27 mouse cellular contexts compared by ENCODE assay signal in genomic region chr10:69172412-69172811, GRCm38 (mm10). TPM values are rescaled to one million over a fixed set of nuclear protein-coding genes. Genes with fewer than 3 reads are reported as not detected.
DNase-seq lines count a peak whose midpoint lies in the region; ATAC-seq lines count a peak whose summit lies in the region.
"Had no signal": no experiment of that assay in that cellular context is flagged by ENCODE, and none has a peak within 500 bp of the region (broad histone marks: within the 10 kb centered on the region; RNA-seq: fewer than 3 reads in every experiment).

No protein-coding gene starts in this region.

- H3K4me1 ChIP-seq in heart, embryonic 11.5 days (ENCODE audit: control insufficient read depth, insufficient read depth, low read length), result no peaks in the 10 kb centered on the region
- H3K4me1 ChIP-seq in heart, embryonic 12.5 days (replicated peaks), result peaks cover 6% of the 10 kb centered on the region; the same call in 1 of the 2 replicates
- H3K4me1 ChIP-seq in heart, embryonic 16.5 days (ENCODE audit: control insufficient read depth, insufficient read depth, low read length), result peaks cover 9% of the 10 kb centered on the region
- H3K4me1 ChIP-seq: embryonic facial prominence, embryonic 13.5 days; forebrain, embryonic 12.5 days had no signal

- intact Hi-C loops in heart, postnatal 36 days (cut with DNase I), result no loop called here

- H3K4me2 ChIP-seq in heart, embryonic 11.5 days, result no peak overlapping the region
- H3K4me2 ChIP-seq in heart, embryonic 12.5 days, result no peak overlapping the region
- H3K4me2 ChIP-seq in heart, embryonic 16.5 days (ENCODE audit: low read depth, low read length), result peak overlapping the region; percentile 26; the same call in 1 of the 2 replicates
- H3K4me2 ChIP-seq: embryonic facial prominence, embryonic 13.5 days; embryonic facial prominence, embryonic 15.5 days; forebrain, embryonic 12.5 days had no signal

- peak; percentile 46 for DNase-seq in heart, adult 11 months
- DNase-seq in heart, adult 8-10 months (ENCODE audit: low spot score), result peak; percentile 9
- no peak for DNase-seq in heart, postnatal 36 days
- peak; percentile 33 for DNase-seq in Muller cell, postnatal 12 days (ENCODE audit: inconsistent ontology term)
- DNase-seq: adrenal gland, adult 2 months; adrenal gland, postnatal 10 days; adrenal gland, postnatal 25 days; B cell, adult 2 months; cerebellum, adult 11 months; cerebellum, adult 18-20 months; cerebellum, adult 8-10 months; cerebellum, adult 9-11 months; cerebellum, postnatal 14 days; cerebellum, postnatal 36 days; embryo, embryonic 11 days had no signal

- no peaks in the 10 kb centered on the region for H3K9me3 ChIP-seq in heart, embryonic 11.5 days (replicated peaks; ENCODE audit: control insufficient read depth, low read length)
- H3K9me3 ChIP-seq in heart, embryonic 12.5 days (replicated peaks), result no peaks in the 10 kb centered on the region
- H3K9me3 ChIP-seq in heart, embryonic 16.5 days (replicated peaks; ENCODE audit: control insufficient read depth, low read length), result no peaks in the 10 kb centered on the region
- H3K9me3 ChIP-seq: embryonic facial prominence, embryonic 13.5 days; embryonic facial prominence, embryonic 15.5 days; forebrain, embryonic 10.5 days; forebrain, embryonic 12.5 days had no signal

- no peaks in the 10 kb centered on the region for H3K27me3 ChIP-seq in heart, embryonic 11.5 days (ENCODE audit: control insufficient read depth, insufficient read depth, low read length)
- H3K27me3 ChIP-seq in heart, embryonic 12.5 days (replicated peaks), result no peaks in the 10 kb centered on the region
- no peaks in the 10 kb centered on the region for H3K27me3 ChIP-seq in heart, embryonic 16.5 days (ENCODE audit: control insufficient read depth, insufficient read depth, low read length)
- H3K27me3 ChIP-seq: CH12.LX; embryonic facial prominence, embryonic 13.5 days; embryonic facial prominence, embryonic 15.5 days; forebrain, embryonic 12.5 days had no signal

- WGBS in heart, embryonic 11.5 days (ENCODE audit: insufficient replicate concordance), result 71% methylated on average over 3 of the region's 3 CpGs
- 53% methylated on average over 3 of the region's 3 CpGs for WGBS in heart, embryonic 12.5 days
- WGBS in heart, embryonic 16.5 days, result 36% methylated on average over 3 of the region's 3 CpGs

- H3K9ac ChIP-seq in heart, embryonic 11.5 days (ENCODE audit: low read depth, low read length), result no peak overlapping the region
- no peak overlapping the region for H3K9ac ChIP-seq in heart, embryonic 12.5 days
- H3K9ac ChIP-seq in heart, embryonic 16.5 days (ENCODE audit: low read length), result no peak overlapping the region
- H3K9ac ChIP-seq: embryonic facial prominence, embryonic 13.5 days; embryonic facial prominence, embryonic 15.5 days; forebrain, embryonic 12.5 days had no signal

- ATAC-seq in heart, embryonic 11.5 days (replicated peaks; ENCODE audit: insufficient number of reproducible peaks, low FRiP score, low TSS enrichment), result no peak
- ATAC-seq in heart, embryonic 12.5 days (ENCODE audit: insufficient number of reproducible peaks, low FRiP score), result no peak
- no peak; the same call in 1 of the 2 replicates for ATAC-seq in heart, embryonic 16.5 days (replicated peaks; ENCODE audit: extremely low read depth, insufficient read depth, low FRiP score)
- ATAC-seq: CD4-positive, CD25-positive, alpha-beta regulatory T cell, adult 4 months; forebrain, embryonic 14.5 days had no signal

- H3K4me3 ChIP-seq in heart, embryonic 11.5 days (ENCODE audit: low read depth, low read length), result no peak overlapping the region
- no peak overlapping the region for H3K4me3 ChIP-seq in heart, embryonic 12.5 days
- H3K4me3 ChIP-seq in heart, embryonic 16.5 days (ENCODE audit: low read length), result no peak overlapping the region
- H3K4me3 ChIP-seq: embryonic facial prominence, embryonic 13.5 days; embryonic facial prominence, embryonic 15.5 days; erythroblast, embryonic 14.5 days; forebrain, embryonic 10.5 days; forebrain, embryonic 12.5 days had no signal

- no peaks in the 10 kb centered on the region for H3K36me3 ChIP-seq in heart, embryonic 11.5 days (ENCODE audit: control insufficient read depth, insufficient read depth, low read length)
- no peaks in the 10 kb centered on the region for H3K36me3 ChIP-seq in heart, embryonic 12.5 days
- H3K36me3 ChIP-seq in heart, embryonic 16.5 days (ENCODE audit: control insufficient read depth, insufficient read depth), result no peaks in the 10 kb centered on the region
- H3K36me3 ChIP-seq: embryonic facial prominence, embryonic 13.5 days; embryonic facial prominence, embryonic 15.5 days; forebrain, embryonic 10.5 days; forebrain, embryonic 12.5 days; G1E had no signal

- no peak overlapping the region for H3K27ac ChIP-seq in heart, embryonic 11.5 days (ENCODE audit: low read depth, low read length)
- no peak overlapping the region for H3K27ac ChIP-seq in heart, embryonic 12.5 days (ENCODE audit: poor library complexity, severe bottlenecking)
- peak overlapping the region; percentile 67 for H3K27ac ChIP-seq in heart, embryonic 16.5 days (ENCODE audit: low read length)
- H3K27ac ChIP-seq: embryonic facial prominence, embryonic 13.5 days; embryonic facial prominence, embryonic 15.5 days; forebrain, embryonic 10.5 days; forebrain, embryonic 12.5 days had no signal

RNA-seq across cellular contexts. Expression of gene Rhobtb1, which starts 21.2 kb away (rescaled TPM):
- 28.1 and 31.1 TPM in 2 replicates for polyA plus RNA-seq in heart, embryonic 11.5 days (2014; fragmentation: Nextera tagmentation; extraction: Ambion mirVana)
- total RNA-seq in heart, adult 8-10 months (2022), result 100 to 1,000 TPM; 141 to 253 (median 172) TPM
- 32.8 and 32.9 TPM in 2 replicates for polyA plus RNA-seq in heart, embryonic 12.5 days (2016; fragmentation: Nextera tagmentation; extraction: Ambion mirVana)
- polyA plus RNA-seq in heart, embryonic 16.5 days (2015; fragmentation: Nextera tagmentation; extraction: Ambion mirVana), result 29.4 and 32.6 TPM in 2 replicates
- 100 to 1,000 TPM; 192 to 202 TPM for total RNA-seq in heart, postnatal 36 days (2021)
- polyA plus RNA-seq: CD4-positive, CD25-positive, alpha-beta regulatory T cell, adult 4 months; G1E had no signal

RNA-seq across cellular contexts. Expression of gene A930033H14Rik, which starts 40.5 kb away (rescaled TPM):
- 1.8 and 2.4 TPM in 2 replicates for polyA plus RNA-seq in heart, embryonic 11.5 days (2014; fragmentation: Nextera tagmentation; extraction: Ambion mirVana)
- total RNA-seq in heart, adult 8-10 months (2022), result 1 to 10 TPM in 2 of 4 experiments, under 1 TPM in 2; 0.75 to 1.7 (median 1.1) TPM
- polyA plus RNA-seq in heart, embryonic 12.5 days (2016; fragmentation: Nextera tagmentation; extraction: Ambion mirVana), result 1.9 TPM in 2 replicates
- 1.4 and 1.9 TPM in 2 replicates for polyA plus RNA-seq in heart, embryonic 16.5 days (2015; fragmentation: Nextera tagmentation; extraction: Ambion mirVana)
- 1 to 10 TPM; 1.1 to 3.2 TPM for total RNA-seq in heart, postnatal 36 days (2021)
- polyA plus RNA-seq: CD4-positive, CD25-positive, alpha-beta regulatory T cell, adult 4 months; erythroblast, embryonic 14.5 days; G1E had no signal

Comparison
In these comparisons a context has a peak if more than half of its experiments do, and no peak if none do; other contexts are left out.
1. DNase-seq: peak in heart, adult 11 months (single experiment), heart, adult 8-10 months (single experiment) and Muller cell, postnatal 12 days (single experiment); none in heart, postnatal 36 days (0 of 2).